Mouse (Mus musculus) CD4-positive naive resting alpha-beta T cell, adult 57 days (primary cell): ENCODE data around the gene Ythdf2. TPM values are rescaled to one million over a fixed set of nuclear protein-coding genes. Genes with fewer than 3 reads are reported as not detected.

ENCODE experiments used
- total RNA-seq: library from RNA; stranded (reverse); gene quantifications from one replicate; pipeline ENCODE4 v1.2.4, GENCODE M21; 2023

Ythdf2 gene
- total RNA-seq, result 78.5 TPM

DNA sequence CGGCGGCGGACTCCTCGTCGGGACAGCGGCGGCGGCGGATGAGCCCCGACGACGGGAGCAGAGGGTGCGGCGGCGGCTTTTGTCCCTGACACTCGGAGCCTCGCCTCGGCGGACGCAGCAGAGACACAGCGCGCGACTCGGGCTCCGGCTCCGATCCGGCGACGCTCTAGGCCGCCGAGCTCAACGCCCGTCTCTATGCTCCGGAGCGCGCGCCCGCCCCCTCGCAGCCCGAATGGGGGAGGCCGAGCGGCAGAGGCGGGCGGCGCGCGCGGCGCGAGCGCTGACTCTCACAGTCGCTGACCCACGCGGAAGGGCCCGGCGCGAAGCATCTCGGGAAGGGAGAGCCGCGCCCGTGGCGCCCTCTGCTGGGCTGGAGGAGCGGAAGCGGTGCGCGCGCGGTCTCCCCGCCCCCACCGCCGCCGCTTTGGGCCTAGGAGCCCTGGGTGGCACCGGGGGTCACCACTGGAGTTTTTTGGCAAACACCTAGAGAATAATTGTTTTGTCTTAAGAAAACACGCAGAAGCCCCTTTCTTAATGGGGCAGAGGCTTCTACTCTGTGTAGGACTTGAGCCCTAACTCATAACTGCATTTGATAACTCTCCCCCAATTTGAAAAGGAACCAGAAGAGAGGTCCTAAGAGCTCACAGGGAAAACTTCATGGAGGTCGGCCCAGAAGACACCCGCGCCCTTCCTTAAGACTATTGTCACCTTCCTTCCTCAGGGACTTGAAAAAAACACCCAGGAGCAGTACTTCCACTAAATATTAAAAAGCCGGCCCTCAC lies at the start of gene Ythdf2:
Gene Ythdf2 (minus strand): TSS at position 351 of the 782 bp plus-strand sequence.

DNA sequence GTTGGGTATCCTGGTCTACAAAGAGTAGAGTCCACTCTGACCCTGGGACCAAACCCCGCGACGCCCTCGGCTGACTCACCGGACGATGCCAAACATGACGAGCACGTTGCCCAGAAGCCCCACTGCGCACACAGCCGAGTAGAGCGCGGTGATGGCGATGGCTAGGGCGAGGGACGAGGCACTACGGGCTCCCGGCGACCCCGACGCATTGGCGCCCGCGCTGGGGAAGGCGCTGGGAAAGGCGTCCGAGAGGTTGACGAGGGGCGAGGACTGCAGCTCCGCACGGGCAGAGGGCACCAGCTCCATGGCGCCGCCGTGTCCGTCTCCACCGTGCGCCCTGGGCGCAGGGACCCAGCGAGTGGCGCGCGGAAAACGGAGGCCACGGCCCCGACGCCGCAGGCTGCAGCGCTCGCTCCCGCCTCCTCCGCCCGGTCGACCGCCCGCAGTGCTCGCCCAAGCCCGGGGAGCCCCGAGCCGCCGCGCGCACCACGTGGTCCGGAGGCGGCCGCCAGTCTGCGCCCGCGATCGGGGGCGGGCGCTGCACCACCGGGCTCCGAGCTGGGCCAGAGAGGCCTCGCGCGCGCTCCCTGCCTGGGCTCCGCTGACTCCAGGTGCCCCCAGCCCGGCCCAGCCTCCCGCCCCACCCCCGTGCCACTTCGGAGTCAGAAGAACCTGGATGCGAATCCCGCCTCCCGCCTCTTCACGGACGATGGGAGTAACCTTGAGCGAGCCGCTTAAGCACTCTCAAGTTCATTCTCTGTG lies 67.8 kb downstream of the Ythdf2 start, which contains the start of gene Oprd1:
Gene Oprd1 (minus strand): TSS at position 407 of the 762 bp plus-strand sequence.

Other genes with a start within 250 kb of the Ythdf2 start
- 0.92 TPM for gene Gm10300, start 137.6 kb downstream of the Ythdf2 start, total RNA-seq
- 131 TPM for gene Epb41, start 137.0 kb downstream of the Ythdf2 start, total RNA-seq
- gene Oprd1, start 67.8 kb downstream of the Ythdf2 start, total RNA-seq, result not detected
- gene Gmeb1, start 49.3 kb upstream of the Ythdf2 start, total RNA-seq, result 37.3 TPM
- 40.5 TPM for gene Taf12, start 62.1 kb upstream of the Ythdf2 start, total RNA-seq
- not detected for gene Rab42, start 91.1 kb upstream of the Ythdf2 start, total RNA-seq
- gene Trnau1ap, start 117.2 kb upstream of the Ythdf2 start, total RNA-seq, result 30.4 TPM
- gene Rcc1, start 141.3 kb upstream of the Ythdf2 start, total RNA-seq, result 16.5 TPM
- gene Phactr4, start 210.2 kb upstream of the Ythdf2 start, total RNA-seq, result 19.5 TPM